Mouse (Mus musculus) C2C12 (cell line): ENCODE results near the gene Osbpl2.

Source experiments
- CEBPB ChIP-seq: IDR thresholded peaks from one replicate; pipeline ENCODE4 v1.6.1; 2011; ENCODE audit warnings: low read depth, mild to moderate bottlenecking, control low read depth, moderate library complexity
- CTCF ChIP-seq: IDR thresholded peaks from one replicate; pipeline ENCODE4 v1.5.1; 2011; ENCODE audit not compliant: control insufficient read depth, insufficient read depth, insufficient read length
- MAX ChIP-seq: IDR thresholded peaks from one replicate; pipeline ENCODE4 v1.6.1; 2011; ENCODE audit warnings: mild to moderate bottlenecking, control low read depth
- MYOD1 ChIP-seq: IDR thresholded peaks from one replicate; pipeline ENCODE4 v1.6.1; 2011; ENCODE audit warnings: low read depth; ENCODE audit not compliant: control insufficient read depth, insufficient read length

DNA sequence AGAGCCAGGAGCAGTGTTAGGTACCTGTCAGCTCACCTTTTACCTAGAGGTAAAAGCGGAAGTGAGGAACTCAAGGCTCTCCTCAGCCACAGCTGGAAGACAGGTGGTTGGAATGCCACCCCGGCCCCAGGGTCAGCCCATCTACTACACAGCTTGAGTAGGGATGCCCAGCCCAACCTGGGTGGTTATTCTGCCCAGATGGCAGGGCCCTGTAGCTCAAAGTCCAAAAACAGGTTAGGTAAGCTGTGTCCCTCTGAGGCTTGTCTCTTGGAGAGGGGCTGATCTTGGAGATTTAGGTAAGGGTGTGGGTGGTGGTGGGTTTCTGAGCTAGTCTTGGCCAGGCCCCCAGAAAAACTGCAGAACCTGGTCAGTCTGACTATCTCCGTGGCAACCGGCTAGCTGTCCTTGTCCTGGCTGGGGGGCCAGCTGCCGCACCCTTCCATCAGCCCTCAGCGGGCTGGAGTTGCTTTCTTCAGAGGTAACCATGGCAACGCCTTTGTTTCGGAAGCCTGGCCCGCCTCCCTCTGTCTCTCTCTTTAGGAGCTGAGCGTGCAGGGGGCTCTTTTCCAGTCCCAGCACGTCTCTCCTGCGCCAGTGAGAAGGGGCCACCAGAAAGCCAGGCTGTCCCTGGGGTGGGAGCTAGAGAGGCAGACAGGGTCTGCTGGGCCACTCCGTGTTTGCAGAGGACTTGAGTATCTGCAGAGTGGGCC, 1.5 kb upstream of the Osbpl2 start:
- no peak for TF ChIP-seq CTCF
- no peak for TF ChIP-seq MYOD1
- TF ChIP-seq MAX: no peak
- no peak for TF ChIP-seq CEBPB
